Mouse (Mus musculus): Measurements from ENCODE around the gene Ndrg2. TPM values are rescaled to one million over a fixed set of nuclear protein-coding genes. Genes with fewer than 3 reads are reported as not detected.

Gene Ndrg2
- polyA plus RNA-seq (2015; fragmentation: Nextera tagmentation; extraction: Ambion mirVana) = 235 and 267 TPM in 2 replicates

- Histone ChIP-seq H3K36me3 (no peaks in the 10 kb centered on the region), H3K4me1 (replicated peaks) (peaks cover 19% of the 10 kb centered on the region), H3K27me3 (no peaks in the 10 kb centered on the region), H3K9ac (peak within 1 kb of the TSS; percentile 70), H3K4me3 (peak within 1 kb of the TSS; percentile 61), H3K4me2 (peak within 1 kb of the TSS; percentile 95), H3K27ac (replicated peaks) (peak within 1 kb of the TSS; percentile 80), H3K9me3 (no peaks in the 10 kb centered on the region)
- peak; percentile 78 for ATAC-seq (ENCODE audit: low FRiP score, low read depth)
- 1% methylated on average over 22 of the region's 23 CpGs for WGBS
These were observed at the start of gene Ndrg2 for GRCm38 (mm10) chr14:51913960-51914762. Gene Ndrg2 (minus strand): TSS chr14:51914158.

GRCm38 (mm10) chr14:51960316-51960715, 46.4 kb upstream of the Ndrg2 start:
- no peak for ATAC-seq (ENCODE audit: low FRiP score, low read depth)

GRCm38 (mm10) chr14:51943336-51943735, 29.4 kb upstream of the Ndrg2 start:
- Histone ChIP-seq H3K36me3 (no peaks in the 10 kb centered on the region), H3K4me2 (no peak overlapping the region), H3K9ac (no peak overlapping the region), H3K4me1 (replicated peaks) (no peaks in the 10 kb centered on the region), H3K4me3 (no peak overlapping the region), H3K9me3 (no peaks in the 10 kb centered on the region), H3K27me3 (no peaks in the 10 kb centered on the region), H3K27ac (replicated peaks) (no peak overlapping the region)
- ATAC-seq (ENCODE audit: low FRiP score, low read depth) = no peak
- WGBS = 86% methylated on average over 6 of the region's 6 CpGs

More at GRCm38 (mm10) chr14:51960316-51960715, 46.4 kb upstream of the Ndrg2 start:
- Histone ChIP-seq H3K4me2 (no peak overlapping the region), H3K36me3 (no peaks in the 10 kb centered on the region), H3K9ac (no peak overlapping the region), H3K4me3 (no peak overlapping the region), H3K27me3 (no peaks in the 10 kb centered on the region), H3K9me3 (no peaks in the 10 kb centered on the region), H3K4me1 (replicated peaks) (no peaks in the 10 kb centered on the region), H3K27ac (replicated peaks) (no peak overlapping the region)
- 97% methylated on average over 2 of the region's 2 CpGs for WGBS

DNA sequence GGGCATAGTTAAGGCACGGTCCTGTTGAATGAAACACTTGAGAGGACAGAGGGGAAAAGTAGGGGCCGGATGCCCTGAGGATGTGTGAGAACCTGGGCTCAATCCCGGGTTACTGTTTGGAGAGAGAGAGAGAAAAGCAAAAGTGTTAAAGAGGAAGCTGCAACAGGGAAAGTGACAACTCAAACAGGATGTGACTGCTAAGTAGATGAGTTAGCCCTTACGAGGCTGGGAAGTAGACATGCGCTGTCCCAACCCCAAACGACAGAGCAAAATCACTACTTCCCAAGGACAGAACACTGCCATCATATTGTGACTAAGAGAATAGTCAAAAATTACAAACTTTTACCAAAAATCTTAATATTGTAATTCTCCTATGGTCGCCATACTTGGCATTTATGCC, 28.3 kb upstream of the Ndrg2 start:
- Histone ChIP-seq H3K9ac (no peak overlapping the region), H3K4me3 (no peak overlapping the region), H3K4me2 (no peak overlapping the region), H3K4me1 (replicated peaks) (no peaks in the 10 kb centered on the region), H3K27ac (replicated peaks) (no peak overlapping the region), H3K9me3 (no peaks in the 10 kb centered on the region), H3K36me3 (no peaks in the 10 kb centered on the region), H3K27me3 (no peaks in the 10 kb centered on the region)
- WGBS = 66% methylated on average over 7 of the region's 7 CpGs
- ATAC-seq (ENCODE audit: low FRiP score, low read depth) = no peak

GRCm38 (mm10) chr14:51941577-51941976, 27.6 kb upstream of the Ndrg2 start:
- Histone ChIP-seq H3K27me3 (no peaks in the 10 kb centered on the region), H3K36me3 (no peaks in the 10 kb centered on the region), H3K9me3 (no peaks in the 10 kb centered on the region), H3K4me2 (no peak overlapping the region), H3K27ac (replicated peaks) (no peak overlapping the region), H3K4me1 (replicated peaks) (no peaks in the 10 kb centered on the region), H3K9ac (no peak overlapping the region), H3K4me3 (no peak overlapping the region)
- WGBS = 61% methylated on average over 9 of the region's 9 CpGs
- ATAC-seq (ENCODE audit: low FRiP score, low read depth) = no peak

DNA sequence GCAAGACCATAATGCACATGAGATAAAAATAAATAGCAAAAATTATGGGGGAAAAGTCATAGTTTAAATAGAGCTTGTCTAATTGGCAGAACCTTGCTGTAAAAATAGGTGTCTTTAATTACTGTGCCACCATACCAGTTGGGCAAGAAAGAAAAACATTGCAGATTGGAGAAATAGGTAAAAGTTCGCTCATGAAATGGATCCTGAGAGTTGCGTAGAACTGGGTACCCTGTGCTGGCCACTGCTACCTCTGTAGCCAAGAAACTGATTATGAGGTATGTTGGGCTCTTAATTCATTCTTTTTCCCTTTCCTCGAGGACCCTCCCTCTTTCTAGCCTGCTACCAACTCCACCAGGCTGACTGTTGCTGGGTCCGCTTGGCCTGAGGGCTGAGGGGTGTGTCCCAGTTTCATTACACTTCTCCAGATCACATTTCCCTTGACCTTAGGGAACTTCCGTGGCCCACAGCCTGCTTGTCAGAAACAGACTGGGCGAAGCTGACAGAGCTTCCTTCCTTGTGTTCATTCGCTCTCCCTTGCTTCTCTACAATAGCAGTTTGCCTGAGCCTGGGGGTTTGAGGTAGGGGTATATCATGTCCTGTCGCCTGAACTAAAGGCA, 27.1 kb upstream of the Ndrg2 start:
- no peak for ATAC-seq (ENCODE audit: low FRiP score, low read depth)

GRCm38 (mm10) chr14:51939005-51939404, 25.0 kb upstream of the Ndrg2 start:
- no peaks in the 10 kb centered on the region for H3K36me3 ChIP-seq
- H3K27me3 ChIP-seq = no peaks in the 10 kb centered on the region
- no peak for ATAC-seq (ENCODE audit: low FRiP score, low read depth)
- no peak overlapping the region for H3K9ac ChIP-seq
- H3K4me3 ChIP-seq = no peak overlapping the region
- no peaks in the 10 kb centered on the region for H3K4me1 ChIP-seq (replicated peaks)
- 92% methylated on average over 9 of the region's 9 CpGs for WGBS
- H3K9me3 ChIP-seq = no peaks in the 10 kb centered on the region
- H3K4me2 ChIP-seq = no peak overlapping the region
- H3K27ac ChIP-seq (replicated peaks) = no peak overlapping the region

More for the DNA sequence above, 27.1 kb upstream of the Ndrg2 start:
- Histone ChIP-seq H3K4me3 (no peak overlapping the region), H3K9ac (no peak overlapping the region), H3K4me1 (replicated peaks) (no peaks in the 10 kb centered on the region), H3K4me2 (no peak overlapping the region), H3K27ac (replicated peaks) (no peak overlapping the region), H3K9me3 (no peaks in the 10 kb centered on the region), H3K27me3 (no peaks in the 10 kb centered on the region), H3K36me3 (no peaks in the 10 kb centered on the region)
- 40% methylated on average over 8 of the region's 8 CpGs for WGBS

DNA sequence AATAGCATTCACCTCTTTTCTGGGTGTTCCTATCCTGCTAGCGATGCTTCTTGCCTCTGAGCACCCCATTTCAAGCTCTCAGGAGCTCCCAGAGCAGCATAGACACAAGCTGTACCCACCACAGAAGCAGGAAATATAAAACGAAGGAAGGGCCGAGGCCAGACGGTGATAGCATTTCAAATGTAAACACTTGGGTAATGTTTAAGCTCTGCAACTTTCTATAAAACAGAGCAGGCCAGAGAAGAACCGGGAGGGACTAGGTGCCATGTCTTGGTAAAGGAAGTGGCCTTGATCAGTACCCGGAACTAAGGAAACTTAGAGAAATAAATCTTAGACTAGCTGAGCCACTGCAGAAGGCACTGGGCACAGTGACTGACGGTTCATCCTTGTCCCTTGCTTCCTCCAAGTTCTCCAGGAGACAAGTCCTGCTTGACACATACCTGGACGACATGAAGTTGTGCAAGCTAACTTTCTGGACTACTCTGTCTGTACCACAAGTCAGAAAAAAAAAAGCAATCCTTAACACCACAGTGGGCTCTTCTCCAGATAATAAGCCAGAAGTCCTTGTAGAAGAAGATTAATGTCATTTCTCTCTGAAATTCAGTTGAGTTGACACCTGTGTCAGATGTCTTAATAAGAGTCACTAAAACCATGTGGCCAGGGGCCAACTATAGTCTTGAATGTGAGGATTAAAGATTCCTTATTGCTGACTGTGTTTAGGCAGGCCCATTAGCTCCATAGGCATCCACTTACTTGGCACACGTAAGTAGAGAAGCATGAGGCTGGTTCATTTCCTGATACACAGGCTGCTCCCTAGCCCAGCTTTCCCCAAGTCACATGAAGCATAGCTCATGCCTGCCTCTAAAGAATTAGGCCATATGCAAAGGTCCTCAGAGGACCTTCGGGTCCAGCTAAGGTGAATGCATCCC, 18.4 kb upstream of the Ndrg2 start:
- 0 out of 2 replicates have a peak, but pooled peaks cover 4% of the 10 kb centered on the region for H3K4me1 ChIP-seq (replicated peaks)
- H3K9ac ChIP-seq = no peak overlapping the region
- no peak for ATAC-seq (ENCODE audit: low FRiP score, low read depth)
- 83% methylated on average over 10 of the region's 10 CpGs for WGBS
- H3K27ac ChIP-seq (replicated peaks) = no peak overlapping the region
- no peaks in the 10 kb centered on the region for H3K9me3 ChIP-seq
- no peak overlapping the region for H3K4me2 ChIP-seq
- H3K27me3 ChIP-seq = no peaks in the 10 kb centered on the region
- no peak overlapping the region for H3K4me3 ChIP-seq
- no peaks in the 10 kb centered on the region for H3K36me3 ChIP-seq

- peak; percentile 78 for ATAC-seq (ENCODE audit: low FRiP score, low read depth)
- H3K36me3 ChIP-seq = no peaks in the 10 kb centered on the region
- no peaks in the 10 kb centered on the region for H3K27me3 ChIP-seq
- H3K4me2 ChIP-seq = no peak overlapping the region
- no peak overlapping the region for H3K4me3 ChIP-seq
- peak overlapping the region; percentile 59; the same call in 1 of the 2 replicates for H3K27ac ChIP-seq (replicated peaks)
- 34% methylated on average over 5 of the region's 5 CpGs for WGBS
- H3K4me1 ChIP-seq (replicated peaks) = 0 out of 2 replicates have a peak, but pooled peaks cover 4% of the 10 kb centered on the region
- H3K9ac ChIP-seq = no peak overlapping the region
- no peaks in the 10 kb centered on the region for H3K9me3 ChIP-seq
These were observed 16.9 kb upstream of the Ndrg2 start for GRCm38 (mm10) chr14:51930824-51931223.

GRCm38 (mm10) chr14:51929968-51930367, 16.0 kb upstream of the Ndrg2 start:
- H3K4me2 ChIP-seq = no peak overlapping the region
- H3K27me3 ChIP-seq = no peaks in the 10 kb centered on the region
- H3K4me1 ChIP-seq (replicated peaks) = 0 out of 2 replicates have a peak, but pooled peaks cover 4% of the 10 kb centered on the region
- 64% methylated on average over 9 of the region's 9 CpGs for WGBS
- H3K27ac ChIP-seq (replicated peaks) = peak overlapping the region; percentile 59; the same call in 1 of the 2 replicates
- H3K36me3 ChIP-seq = no peaks in the 10 kb centered on the region
- ATAC-seq (ENCODE audit: low FRiP score, low read depth) = no peak
- H3K4me3 ChIP-seq = no peak overlapping the region
- H3K9me3 ChIP-seq = no peaks in the 10 kb centered on the region
- no peak overlapping the region for H3K9ac ChIP-seq

- WGBS = 65% methylated on average over 8 of the region's 8 CpGs
- H3K27me3 ChIP-seq = no peaks in the 10 kb centered on the region
- no peak overlapping the region for H3K9ac ChIP-seq
- H3K4me1 ChIP-seq (replicated peaks) = 0 out of 2 replicates have a peak, but pooled peaks cover 4% of the 10 kb centered on the region
- H3K4me2 ChIP-seq = no peak overlapping the region
- no peaks in the 10 kb centered on the region for H3K36me3 ChIP-seq
- H3K4me3 ChIP-seq = no peak overlapping the region
- peak; percentile 70 for ATAC-seq (ENCODE audit: low FRiP score, low read depth)
- H3K9me3 ChIP-seq = no peaks in the 10 kb centered on the region
- peak overlapping the region; percentile 59; the same call in 1 of the 2 replicates for H3K27ac ChIP-seq (replicated peaks)
These were observed 15.5 kb upstream of the Ndrg2 start for GRCm38 (mm10) chr14:51929309-51929943.

Measured in hindbrain, embryonic 15.5 days (tissue).